Mouse (Mus musculus) embryonic fibroblast, embryonic 13.5 days (primary cell): ENCODE data around the gene Gm10644.

ENCODE experiments used
- CTCF ChIP-seq: IDR thresholded peaks from 2 replicates; pipeline ENCODE4 v1.5.1; 2011; ENCODE audit warnings: mild to moderate bottlenecking, control low read depth, low read length, moderate library complexity, borderline replicate concordance; ENCODE audit not compliant: insufficient read depth
- POLR2A ChIP-seq: IDR thresholded peaks from 2 replicates; pipeline ENCODE4 v1.6.1; 2011; ENCODE audit warnings: low read depth, mild to moderate bottlenecking, control low read depth, low read length, moderate library complexity

DNA sequence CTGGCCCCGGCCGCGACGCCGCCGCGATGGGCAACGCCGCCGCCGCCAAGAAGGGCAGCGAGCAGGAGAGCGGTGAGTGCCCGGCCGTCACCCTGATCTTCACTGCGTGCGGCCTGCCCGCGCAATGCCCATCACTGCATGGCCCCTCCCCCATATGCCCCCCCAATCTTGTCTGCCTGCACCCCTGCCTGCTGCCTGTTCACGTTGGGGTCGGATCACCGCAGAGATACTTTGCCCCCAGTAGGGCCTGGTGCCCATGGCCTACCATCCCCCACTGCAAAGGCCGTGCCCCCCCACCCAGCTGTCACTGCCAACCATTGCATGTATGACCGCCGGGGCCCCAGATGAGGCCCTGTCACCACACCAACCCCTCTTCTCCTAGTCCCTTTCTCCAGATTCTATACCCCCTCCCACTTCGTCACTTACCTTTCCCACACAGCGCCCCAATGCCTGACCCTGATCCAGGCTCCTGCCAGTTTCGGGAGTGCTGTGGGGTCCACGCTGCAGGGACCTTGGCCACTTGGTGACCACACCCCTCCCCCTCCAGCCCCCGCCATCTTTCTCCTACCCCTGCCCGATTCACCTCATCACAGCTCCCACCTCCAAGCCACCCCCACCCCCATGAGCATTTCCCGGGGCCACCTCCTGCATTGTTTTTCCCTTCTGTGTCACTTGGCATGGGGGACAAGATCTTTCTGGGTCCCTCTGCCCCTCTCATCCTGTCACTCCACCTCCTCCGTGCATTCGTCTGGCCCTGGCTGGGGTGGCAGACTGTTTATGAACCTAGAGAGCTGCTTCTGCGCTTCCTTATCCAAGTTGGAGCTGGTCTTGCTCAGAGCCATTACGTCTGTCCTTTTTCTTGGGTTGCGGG lies 18.4 kb upstream of the Gm10644 start:
- no peak for TF ChIP-seq CTCF
- TF ChIP-seq POLR2A = no peak; the same call in 1 of the 2 replicates
